Mouse (Mus musculus) forebrain, embryonic 16.5 days (tissue): Measurements from ENCODE around the gene Rgs7bp. TPM values are rescaled to one million over a fixed set of nuclear protein-coding genes. Genes with fewer than 3 reads are reported as not detected.
"Not testable (repeated sequence)": the region's sequence is repeated elsewhere in the genome, so short reads cannot be mapped to it uniquely, and the experiment has no call there.

ENCODE experiments used
- ATAC-seq: fragments of 200-750 bp; cut with Nextera tagmentation; 2 replicates; pipeline ENCODE4 v1.8.0; 2017; ENCODE audit warnings: mild to moderate bottlenecking, moderate library complexity
- H3K27ac ChIP-seq: fragments of 300-500 bp; sonication (generic); 2 replicates; pipeline ENCODE4 v1.5.1; 2014; ENCODE audit warnings: low read length, control low read depth
- H3K27me3 ChIP-seq: fragments of 300-500 bp; sonication (generic); replicated peaks from 2 replicates; pipeline ENCODE4 v1.6.1; 2014; ENCODE audit warnings: low read length; ENCODE audit not compliant: control insufficient read depth, insufficient read depth
- H3K36me3 ChIP-seq: fragments of 300-500 bp; sonication (generic); 2 replicates; pipeline ENCODE4 v1.6.1; 2014; ENCODE audit not compliant: control insufficient read depth, insufficient read depth
- H3K4me1 ChIP-seq: fragments of 300-500 bp; sonication (generic); replicated peaks from 2 replicates; pipeline ENCODE4 v1.6.1; 2014; ENCODE audit warnings: low read length; ENCODE audit not compliant: control insufficient read depth, insufficient read depth
- H3K4me2 ChIP-seq: fragments of 300-500 bp; sonication (generic); 2 replicates; pipeline ENCODE4 v1.6.1; 2014; ENCODE audit warnings: mild to moderate bottlenecking, low read length, control low read depth
- H3K4me3 ChIP-seq: fragments of 300-500 bp; sonication (generic); replicated peaks from 2 replicates; pipeline ENCODE4 v1.5.1; 2014; ENCODE audit warnings: mild to moderate bottlenecking, low read length, control low read depth
- H3K9ac ChIP-seq: fragments of 300-500 bp; sonication (generic); replicated peaks from 2 replicates; pipeline ENCODE4 v1.6.1; 2014; ENCODE audit warnings: low read depth, low read length, control low read depth
- H3K9me3 ChIP-seq: fragments of 300-500 bp; sonication (generic); 2 replicates; pipeline ENCODE4 v1.6.1; 2016; ENCODE audit warnings: low read length; ENCODE audit not compliant: control insufficient read depth
- WGBS: fragments of 180-500 bp; shearing (Covaris S2); extraction: QIAGEN DNeasy Blood & Tissue Kit; methylation state at CpG from one replicate; pipeline ENCODE4 v1.1.7; 2014; 5-methylcytosine and 5-hydroxymethylcytosine counted together
- polyA plus RNA-seq: library from polyadenylated mRNA; unstranded; fragments of >200 nt; fragmentation: Nextera tagmentation; extraction: Ambion mirVana; gene quantifications from 2 replicates; pipeline ENCODE4 v1.2.1, GENCODE M21; 2015

The Rgs7bp gene
- polyA plus RNA-seq, 1 experiment from 2014 or later, result 6.8 TPM

DNA sequence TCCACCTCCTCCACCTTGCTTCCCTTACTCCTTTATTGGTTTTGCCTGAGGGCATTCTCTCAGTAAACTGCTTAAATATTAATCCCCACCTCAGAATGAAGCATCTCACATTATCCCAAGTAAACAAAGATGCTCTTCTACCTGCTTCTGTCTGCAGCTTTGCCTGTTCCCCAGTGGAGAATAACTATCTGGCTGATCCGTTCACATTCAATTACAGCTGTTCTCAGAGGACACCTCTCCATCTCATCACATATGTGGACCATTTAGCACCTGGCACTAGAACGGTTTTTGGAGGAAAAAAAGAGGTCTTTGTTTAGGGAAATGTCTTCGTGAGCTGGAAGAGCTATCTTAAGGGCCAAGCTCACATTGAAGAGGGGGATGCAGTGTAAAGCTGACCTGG, 123.9 kb downstream of the Rgs7bp start:
- Histone ChIP-seq H3K27me3 (no peaks in the 10 kb centered on the region), H3K4me3 (no peak overlapping the region), H3K27ac (no peak overlapping the region), H3K4me1 (no peaks in the 10 kb centered on the region), H3K9me3 (no peaks in the 10 kb centered on the region), H3K4me2 (no peak overlapping the region), H3K36me3 (no peaks in the 10 kb centered on the region), H3K9ac (no peak overlapping the region)
- ATAC-seq, result no peak
- 71% methylated on average over 3 of the region's 3 CpGs for WGBS

GRCm38 (mm10) chr13:104918663-104919062, 136.1 kb downstream of the Rgs7bp start:
- Histone ChIP-seq H3K9me3 (no peaks in the 10 kb centered on the region), H3K4me3 (no peak overlapping the region), H3K27me3 (no peaks in the 10 kb centered on the region), H3K9ac (no peak overlapping the region), H3K4me2 (no peak overlapping the region), H3K27ac (no peak overlapping the region), H3K36me3 (no peaks in the 10 kb centered on the region), H3K4me1 (no peaks in the 10 kb centered on the region)
- WGBS, result 78% methylated on average over 16 of the region's 16 CpGs
- ATAC-seq, result no peak

- H3K4me3 ChIP-seq, H3K27ac ChIP-seq, H3K4me2 ChIP-seq, H3K9me3 ChIP-seq, H3K9ac ChIP-seq, H3K36me3 ChIP-seq, ATAC-seq, H3K27me3 ChIP-seq, H3K4me1 ChIP-seq: not testable (repeated sequence)
- WGBS, result 86% methylated on average over 6 of the region's 6 CpGs
These were observed 138.0 kb downstream of the Rgs7bp start for GRCm38 (mm10) chr13:104916771-104917170.

DNA sequence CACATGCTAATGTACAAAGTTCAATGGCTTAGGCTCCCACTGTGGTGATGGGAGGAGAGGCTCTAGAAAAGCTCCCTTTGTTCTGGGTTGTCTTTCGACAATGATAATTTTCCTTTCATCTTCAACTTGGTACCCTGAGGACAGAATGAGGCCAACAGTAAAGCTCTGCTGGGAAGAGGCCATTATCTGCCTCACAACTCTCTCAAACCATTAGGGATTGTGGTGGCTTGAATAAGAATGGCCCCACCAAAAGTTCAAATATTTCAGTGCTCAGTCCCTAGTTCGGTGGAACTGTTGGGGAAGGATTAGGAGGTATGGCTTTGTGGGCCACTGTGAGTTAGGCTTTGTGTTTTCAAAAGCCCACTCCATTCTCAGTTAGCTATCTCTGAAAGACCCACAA, 138.6 kb downstream of the Rgs7bp start:
- H3K27ac ChIP-seq, result no peak overlapping the region
- no peak for ATAC-seq
- WGBS, result 86% methylated on average over 2 of the region's 2 CpGs

GRCm38 (mm10) chr13:104914288-104914895, 140.3 kb downstream of the Rgs7bp start:
- H3K4me1 ChIP-seq, result no peaks in the 10 kb centered on the region
- no peaks in the 10 kb centered on the region for H3K27me3 ChIP-seq
- no peak overlapping the region for H3K4me2 ChIP-seq
- ATAC-seq, result no peak
- H3K9me3 ChIP-seq, result no peaks in the 10 kb centered on the region
- no peak overlapping the region for H3K27ac ChIP-seq
- no peak overlapping the region for H3K4me3 ChIP-seq
- WGBS, result 72% methylated on average over 17 of the region's 17 CpGs
- H3K9ac ChIP-seq, result no peak overlapping the region
- no peaks in the 10 kb centered on the region for H3K36me3 ChIP-seq

More for the DNA sequence above, 138.6 kb downstream of the Rgs7bp start:
- no peak overlapping the region for H3K4me3 ChIP-seq
- H3K36me3 ChIP-seq, result no peaks in the 10 kb centered on the region
- H3K4me1 ChIP-seq, result no peaks in the 10 kb centered on the region
- no peak overlapping the region for H3K4me2 ChIP-seq
- no peaks in the 10 kb centered on the region for H3K27me3 ChIP-seq
- H3K9ac ChIP-seq, result no peak overlapping the region
- H3K9me3 ChIP-seq, result no peaks in the 10 kb centered on the region

GRCm38 (mm10) chr13:104911626-104912025, 143.1 kb downstream of the Rgs7bp start:
- not testable (repeated sequence) for H3K4me3 ChIP-seq, ATAC-seq, H3K27me3 ChIP-seq, H3K9ac ChIP-seq, H3K4me2 ChIP-seq, H3K36me3 ChIP-seq, H3K4me1 ChIP-seq, H3K9me3 ChIP-seq, H3K27ac ChIP-seq
- 33% methylated on average over 5 of the region's 5 CpGs for WGBS

DNA sequence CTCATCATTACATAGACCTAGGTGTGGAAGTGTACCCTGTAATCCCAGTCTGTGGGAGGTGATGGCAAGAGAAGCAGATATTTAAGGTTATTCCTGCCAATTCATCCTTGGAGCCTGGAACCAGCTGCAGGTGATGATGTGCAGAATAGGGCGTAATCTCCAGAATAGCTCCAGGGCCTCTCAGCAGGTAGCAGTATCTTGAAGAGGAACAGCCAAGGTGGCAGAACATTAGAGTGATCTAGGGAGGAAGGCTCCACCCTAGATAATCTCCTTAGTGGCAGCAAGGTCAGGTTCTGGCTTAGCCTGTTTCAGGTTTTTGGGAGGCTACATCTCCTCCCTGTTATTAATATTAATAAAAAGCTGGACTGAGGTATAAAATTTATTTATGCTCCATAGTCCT, 143.7 kb downstream of the Rgs7bp start:
- not testable (repeated sequence) for H3K9me3 ChIP-seq, H3K36me3 ChIP-seq, H3K9ac ChIP-seq, H3K27me3 ChIP-seq, H3K4me2 ChIP-seq, H3K4me3 ChIP-seq, H3K27ac ChIP-seq, H3K4me1 ChIP-seq, ATAC-seq
- 100% methylated on average over 1 of the region's 1 CpGs for WGBS

DNA sequence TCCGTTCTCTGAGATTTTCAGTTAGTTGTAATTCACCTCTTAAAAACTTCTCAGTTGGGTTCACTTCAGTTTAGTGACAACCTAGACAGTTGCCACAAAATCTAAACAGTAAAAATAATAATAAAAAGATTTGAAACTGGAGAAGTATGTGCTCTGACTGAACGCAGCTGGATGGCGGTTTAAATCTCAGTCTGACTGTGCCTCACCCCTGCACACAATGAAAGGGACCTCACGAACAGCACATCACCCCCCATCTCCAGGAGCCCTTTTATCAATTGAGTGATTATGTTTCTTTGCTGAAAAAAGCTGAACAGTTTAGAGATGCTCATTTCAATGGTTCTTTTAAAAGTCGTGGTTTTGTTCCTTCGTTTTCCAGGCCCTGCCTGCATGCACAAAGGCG, 146.0 kb downstream of the Rgs7bp start:
- WGBS, result 27% methylated on average over 7 of the region's 7 CpGs
- Histone ChIP-seq H3K9ac (no peak overlapping the region), H3K9me3 (no peaks in the 10 kb centered on the region), H3K4me1 (no peaks in the 10 kb centered on the region), H3K27ac (no peak overlapping the region), H3K36me3 (no peaks in the 10 kb centered on the region), H3K27me3 (no peaks in the 10 kb centered on the region), H3K4me3 (no peak overlapping the region), H3K4me2 (no peak overlapping the region)
- ATAC-seq, result no peak
